Mouse (Mus musculus): ENCODE data around the gene Lrrc75b. TPM values are rescaled to one million over a fixed set of nuclear protein-coding genes. Genes with fewer than 3 reads are reported as not detected.
"Not testable (repeated sequence)": the region's sequence is repeated elsewhere in the genome, so short reads cannot be mapped to it uniquely, and the experiment has no call there.

Lrrc75b gene
- total RNA-seq, 2 experiments from 2014 or later = 1.1 to 3.9 TPM

DNA sequence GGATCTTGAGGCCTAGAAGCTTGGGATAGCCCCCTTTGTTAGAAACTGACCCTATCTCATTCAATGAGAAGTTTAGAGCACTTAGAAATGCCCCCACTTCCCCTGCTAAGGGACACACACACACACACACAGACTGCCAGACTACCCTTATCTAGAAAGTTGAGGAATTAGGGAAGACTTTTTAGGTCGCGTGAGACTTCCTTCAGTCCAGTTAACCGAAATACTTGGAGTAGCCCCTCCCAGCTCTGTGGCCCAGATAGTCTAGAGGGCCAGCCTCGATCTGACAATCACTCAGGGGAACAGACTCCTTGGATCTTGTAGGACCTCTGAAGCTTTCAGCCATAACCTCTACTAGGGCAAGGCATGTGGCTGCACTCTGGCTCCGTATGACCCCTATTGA lies 7.9 kb upstream of the Lrrc75b start:
- DNase-seq = no peak

DNA sequence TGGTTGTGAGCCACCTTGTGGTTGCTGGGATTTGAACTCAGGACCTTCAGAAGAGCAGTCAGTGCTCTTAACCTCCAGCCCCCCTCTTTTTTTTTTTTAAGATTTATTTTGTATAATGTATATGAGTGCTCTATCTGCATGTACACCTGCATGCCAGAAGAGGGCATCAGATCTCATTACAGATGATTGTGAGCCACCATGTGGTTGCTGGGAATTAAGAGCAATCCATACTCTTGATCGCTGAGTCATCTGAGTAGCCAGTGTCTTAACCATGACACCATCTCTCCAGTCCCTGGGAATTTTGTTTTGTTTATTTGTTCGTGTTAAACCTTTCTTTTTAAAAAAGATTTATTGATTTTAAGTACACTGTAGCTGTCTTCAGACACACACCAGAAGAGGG lies 6.6 kb upstream of the Lrrc75b start:
- DNase-seq = not testable (repeated sequence)

DNA sequence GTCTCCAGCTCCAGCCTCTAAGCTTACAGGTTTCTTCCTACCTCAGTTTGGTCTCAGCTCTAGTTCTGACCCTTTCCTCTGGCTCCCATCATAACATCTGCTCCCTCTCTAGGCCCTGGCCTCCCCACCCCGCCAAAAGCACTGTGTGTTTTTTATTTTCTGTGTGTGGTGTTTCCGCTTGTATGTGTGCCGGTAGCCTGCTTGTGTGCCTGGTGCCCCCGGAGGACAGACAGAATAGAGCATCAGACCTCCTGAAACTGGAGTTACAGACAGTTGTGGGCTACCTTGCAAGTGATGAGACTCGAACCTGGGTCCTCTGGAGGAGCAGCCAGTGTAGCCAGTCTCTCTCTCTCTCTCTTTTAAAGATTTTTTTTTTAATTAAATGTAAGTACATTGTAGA lies 6.2 kb upstream of the Lrrc75b start:
- DNase-seq = no peak

GRCm38 (mm10) chr10:75565906-75566305 lies 5.8 kb upstream of the Lrrc75b start:
- DNase-seq = no peak

DNA sequence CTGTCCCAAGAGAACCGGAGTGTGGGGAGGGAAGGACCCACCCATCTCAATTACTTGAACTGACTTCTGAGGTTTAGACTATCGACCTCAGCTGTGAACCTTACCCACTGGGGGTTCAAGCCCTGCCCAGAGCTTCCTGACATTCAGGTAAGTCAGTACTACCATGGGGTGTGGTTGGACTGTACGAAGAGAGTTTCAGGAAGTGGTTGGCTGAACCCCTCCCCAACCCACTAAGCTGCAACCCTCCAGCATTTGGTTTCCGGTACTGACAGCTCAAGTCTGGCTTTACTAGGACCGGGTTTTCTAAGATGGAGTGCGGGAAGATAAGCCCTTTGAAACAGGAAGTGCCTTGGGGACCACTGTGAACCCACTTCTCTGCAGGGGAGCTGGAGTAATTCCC lies 5.3 kb upstream of the Lrrc75b start:
- DNase-seq = no peak

DNA sequence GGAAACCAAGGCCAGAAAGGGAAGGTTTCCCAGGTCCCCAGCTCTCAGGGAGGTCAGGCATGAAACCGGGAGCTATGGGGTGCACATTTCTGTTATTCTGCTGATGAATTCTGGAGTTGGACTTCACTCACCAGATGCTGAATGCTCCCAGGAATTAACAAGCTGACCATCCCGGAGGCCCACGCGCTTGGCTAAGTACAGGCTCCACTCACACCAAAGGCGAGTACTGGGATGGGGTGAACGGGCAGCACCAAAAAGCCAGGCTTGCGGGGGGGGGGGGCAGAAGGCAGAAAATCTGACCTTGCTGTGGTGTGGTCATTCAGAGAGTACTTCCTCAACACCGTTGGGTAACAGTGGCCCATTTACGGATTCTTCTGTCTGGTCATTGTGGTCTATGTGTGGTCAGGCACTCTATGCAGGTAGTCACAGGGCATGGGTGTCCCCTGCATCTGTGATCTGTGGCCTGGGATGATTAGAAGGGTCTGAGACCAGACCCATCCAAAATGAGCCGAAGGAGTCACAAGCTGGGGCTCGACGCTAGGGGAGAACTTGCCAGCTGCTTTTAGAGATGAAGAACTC lies 4.6 kb upstream of the Lrrc75b start:
- DNase-seq = no peak

- no peak for DNase-seq
These were observed 2.5 kb upstream of the Lrrc75b start for GRCm38 (mm10) chr10:75562596-75562995.

DNA sequence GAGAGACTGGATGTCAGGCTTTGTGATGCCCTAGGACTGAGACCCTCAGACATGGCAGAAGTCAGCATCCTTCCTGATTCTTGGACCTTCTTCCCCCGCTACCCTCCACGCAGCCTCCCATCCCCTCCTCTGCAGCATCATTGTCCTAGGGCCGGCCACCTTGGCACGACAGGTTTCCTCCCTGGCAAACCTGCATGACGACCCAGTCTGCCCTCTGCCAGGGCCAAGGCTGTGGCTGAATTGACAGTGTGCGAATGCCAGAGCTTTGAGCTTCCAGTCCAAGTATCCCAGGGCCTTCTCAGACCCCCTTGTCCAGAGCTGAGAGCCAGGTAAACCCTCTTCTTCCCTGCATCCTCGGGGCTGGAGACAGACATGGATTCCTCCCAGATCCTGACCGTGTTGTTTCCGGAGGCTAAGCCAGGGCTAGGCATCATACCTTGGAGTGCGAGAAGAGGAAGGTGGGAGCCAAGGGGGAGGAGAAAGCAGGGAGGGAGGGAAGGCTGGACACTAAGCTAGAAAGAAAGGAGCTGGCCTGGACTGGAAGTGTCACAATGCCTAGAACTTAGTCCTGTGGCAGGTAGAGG lies 1.0 kb upstream of the Lrrc75b start, which contains the start of gene Ggt1:
TSS of gene Ggt1 (plus strand) at position 534 of the 584 bp plus-strand sequence.
- DNase-seq = no peak

DNA sequence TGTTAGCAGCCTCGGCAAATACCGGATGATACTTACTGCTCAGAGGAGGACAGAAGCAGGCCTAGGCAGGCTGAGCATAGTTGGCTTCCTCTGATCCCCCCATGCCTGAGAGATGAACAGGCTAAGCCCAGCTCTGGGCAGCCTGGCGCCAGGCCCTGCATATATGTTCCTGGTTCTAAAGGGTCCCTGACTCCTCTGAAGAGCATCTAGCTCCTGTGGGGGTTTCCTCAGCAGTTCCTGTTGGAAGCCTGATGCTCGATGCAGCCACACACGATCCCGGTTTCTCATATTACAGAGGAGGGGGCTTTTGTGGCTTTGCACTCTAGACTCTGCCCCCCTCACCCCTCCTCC lies 394 bp upstream of the Lrrc75b start:
- DNase-seq = no peak

GRCm38 (mm10) chr10:75559041-75559675 lies 972 bp downstream of the Lrrc75b start:
- no peak for DNase-seq

GRCm38 (mm10) chr10:75558515-75558914 lies 1.6 kb downstream of the Lrrc75b start:
- no peak for DNase-seq

- peak; percentile 71 for DNase-seq
These were observed 4.1 kb downstream of the Lrrc75b start for GRCm38 (mm10) chr10:75556026-75556425.

DNA sequence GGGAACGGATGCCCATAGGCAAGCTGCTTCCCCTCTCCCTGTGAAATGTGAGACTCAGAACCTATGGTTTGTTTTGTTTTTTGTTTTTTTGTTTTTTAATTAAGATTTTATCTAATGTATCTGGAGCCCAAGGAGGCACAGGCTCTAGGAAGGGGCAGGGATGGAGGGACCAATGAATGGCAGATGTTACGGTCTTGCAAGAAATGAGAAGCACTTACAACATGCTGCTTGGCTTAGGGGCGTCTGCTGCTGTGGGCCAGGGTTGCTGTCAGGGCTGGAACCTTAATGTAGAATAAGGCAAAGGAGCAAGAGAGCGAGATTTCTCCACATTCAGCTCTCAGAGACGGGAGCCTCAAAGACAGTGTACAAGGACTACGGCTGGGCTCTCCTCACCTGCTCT lies 4.6 kb downstream of the Lrrc75b start:
- no peak for DNase-seq

DNA sequence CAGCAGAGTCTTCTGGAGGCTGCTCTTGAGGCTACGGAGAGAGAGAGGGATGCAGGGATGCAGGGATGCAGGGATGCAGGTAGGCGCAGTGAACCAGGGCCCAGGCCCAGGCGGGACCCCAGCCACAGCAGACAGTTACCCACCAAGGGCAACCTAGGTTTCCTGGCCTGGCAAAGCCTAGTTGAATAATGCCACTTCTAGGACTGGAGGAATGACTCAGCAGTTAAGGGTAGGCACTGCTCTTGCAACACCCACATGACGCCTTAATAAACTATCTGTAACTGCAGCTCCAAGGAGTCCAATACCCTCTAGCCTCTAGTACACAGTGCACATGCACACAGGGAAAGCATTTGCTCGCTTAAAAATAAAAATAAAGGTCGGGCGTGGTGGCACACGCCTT lies 6.0 kb downstream of the Lrrc75b start:
- DNase-seq = no peak

- no peak for DNase-seq
These were observed 7.3 kb downstream of the Lrrc75b start for GRCm38 (mm10) chr10:75552701-75553450.

DNA sequence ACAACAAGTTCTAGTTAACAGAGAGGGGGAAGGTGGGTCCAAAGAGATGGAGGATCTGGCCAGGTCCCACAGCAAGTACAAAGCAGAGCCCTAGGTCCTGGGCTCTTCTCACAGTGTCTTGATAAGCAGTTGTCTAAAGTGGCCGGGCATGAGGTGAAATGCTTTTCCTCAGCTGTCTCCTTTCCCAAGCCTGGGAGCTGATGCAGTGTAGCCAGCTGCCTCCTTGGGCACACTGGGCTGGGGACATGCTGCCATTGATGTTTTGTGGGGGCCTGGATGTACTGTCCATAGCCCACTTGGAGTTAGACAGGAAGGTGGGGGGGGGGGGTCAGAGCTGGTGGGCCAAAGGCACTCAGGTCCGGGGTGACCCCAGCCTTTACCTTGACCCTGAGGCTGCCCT lies 8.0 kb downstream of the Lrrc75b start:
- no peak for DNase-seq

GRCm38 (mm10) chr10:75551175-75551574 lies 9.0 kb downstream of the Lrrc75b start:
- no peak for DNase-seq

GRCm38 (mm10) chr10:75549886-75550285 lies 10.2 kb downstream of the Lrrc75b start:
- DNase-seq = no peak

DNA sequence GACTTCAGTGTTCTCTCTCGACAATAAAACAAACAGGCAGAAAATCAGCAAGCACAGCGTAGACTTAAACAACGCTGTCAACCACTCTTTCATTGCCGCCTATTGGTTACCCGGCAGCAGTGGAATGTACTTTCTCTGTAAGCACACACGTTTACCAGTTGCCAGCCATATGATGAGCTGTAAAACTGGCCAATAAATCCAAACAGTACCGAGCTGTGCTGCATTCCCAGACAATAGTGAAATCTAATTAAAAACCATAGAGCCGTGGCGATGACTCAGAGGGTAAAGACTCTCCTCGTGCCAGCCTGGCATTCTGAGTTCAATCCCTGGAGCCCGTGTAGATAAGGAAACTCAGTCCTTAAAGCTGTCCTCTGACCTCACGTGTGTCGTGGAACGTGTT lies 11.6 kb downstream of the Lrrc75b start:
- DNase-seq = no peak

- DNase-seq = no peak
These were observed 12.2 kb downstream of the Lrrc75b start for GRCm38 (mm10) chr10:75547901-75548300.

- DNase-seq = no peak
These were observed 24.0 kb downstream of the Lrrc75b start for GRCm38 (mm10) chr10:75536123-75536522.

DNA sequence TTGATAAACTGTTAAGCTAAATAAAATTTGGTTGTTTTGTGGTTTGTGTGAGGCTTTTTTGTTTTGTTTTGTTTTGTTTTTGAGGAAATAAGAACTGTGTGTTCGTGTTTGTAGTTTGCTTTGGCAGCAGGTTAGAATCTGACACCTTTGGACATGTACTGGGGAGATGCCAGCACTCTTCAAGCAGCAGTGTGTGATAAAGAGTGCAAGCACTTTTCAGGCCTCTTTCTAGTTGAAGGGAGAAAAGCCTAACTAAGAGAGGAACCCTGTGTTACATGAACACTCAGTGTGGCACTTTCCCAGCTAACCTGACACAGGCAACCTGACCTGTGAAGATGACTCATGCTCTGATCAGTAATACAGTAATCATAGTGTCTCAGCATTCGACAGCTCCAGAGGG lies 24.7 kb downstream of the Lrrc75b start:
- no peak for DNase-seq

DNA sequence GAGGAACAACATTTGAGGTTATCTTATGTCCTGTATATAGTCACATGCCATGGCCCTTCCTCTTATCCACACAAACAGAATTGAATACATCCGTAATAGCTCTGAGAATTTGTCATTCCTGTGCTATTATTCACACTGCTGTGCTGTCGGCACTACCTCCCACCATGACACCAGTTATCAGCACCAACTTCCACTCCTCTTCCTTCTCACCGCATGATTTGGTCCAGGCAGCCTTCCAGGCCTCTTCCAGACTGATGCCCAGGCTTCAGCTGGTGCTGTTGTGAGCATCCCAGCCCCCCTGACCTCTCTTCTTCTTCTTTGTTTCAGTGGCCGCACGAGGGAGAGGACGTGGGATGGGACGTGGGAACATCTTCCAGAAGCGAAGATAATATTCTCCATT lies 25.2 kb downstream of the Lrrc75b start:
- DNase-seq = no peak
